Mouse (Mus musculus) lung, postnatal 0 days (tissue): ENCODE data around the gene Plpp1. TPM values are rescaled to one million over a fixed set of nuclear protein-coding genes. Genes with fewer than 3 reads are reported as not detected.

Experiments
- ATAC-seq: fragments of 200-750 bp; cut with Nextera tagmentation; 2 replicates; pipeline ENCODE4 v1.8.0; 2017; ENCODE audit warnings: moderate library complexity
- DNase-seq: peaks from one replicate; pipeline ENCODE4 v3.0.0-alpha.2; 2016; ENCODE audit warnings: low spot score
- H3K27ac ChIP-seq: fragments of 300-500 bp; sonication (generic); 2 replicates; pipeline ENCODE4 v1.5.1; 2014; ENCODE audit warnings: antibody characterized with exemption, mild to moderate bottlenecking, low read length, mixed read lengths
- H3K27me3 ChIP-seq: fragments of 300-500 bp; sonication (generic); replicated peaks from 2 replicates; pipeline ENCODE4 v1.6.1; 2014; ENCODE audit warnings: low read length, mixed read lengths; ENCODE audit not compliant: insufficient read depth
- H3K36me3 ChIP-seq: fragments of 300-500 bp; sonication (generic); 2 replicates; pipeline ENCODE4 v1.6.1; 2014; ENCODE audit warnings: low read length, mixed read lengths; ENCODE audit not compliant: insufficient read depth
- H3K4me1 ChIP-seq: fragments of 300-500 bp; sonication (generic); 2 replicates; pipeline ENCODE4 v1.6.1; 2014; ENCODE audit warnings: antibody characterized with exemption, low read depth, low read length, mixed read lengths; ENCODE audit not compliant: insufficient read depth
- H3K4me2 ChIP-seq: fragments of 300-500 bp; sonication (generic); replicated peaks from 2 replicates; pipeline ENCODE4 v1.6.1; 2014; ENCODE audit warnings: low read depth, mild to moderate bottlenecking, low read length, moderate library complexity, mixed read lengths
- H3K4me3 ChIP-seq: fragments of 300-500 bp; sonication (generic); 2 replicates; pipeline ENCODE4 v1.5.1; 2014; ENCODE audit warnings: low read depth, low read length
- H3K9ac ChIP-seq: fragments of 300-500 bp; sonication (generic); replicated peaks from 2 replicates; pipeline ENCODE4 v1.6.1; 2014; ENCODE audit warnings: low read depth, mild to moderate bottlenecking
- H3K9me3 ChIP-seq: fragments of 300-500 bp; sonication (generic); 2 replicates; pipeline ENCODE4 v1.6.1; 2016; ENCODE audit warnings: low read length, mixed read lengths
- CTCF ChIP-seq: IDR thresholded peaks from 2 replicates; pipeline ENCODE4 v1.5.1; 2016; ENCODE audit warnings: antibody characterized with exemption, mild to moderate bottlenecking
- EP300 ChIP-seq: IDR thresholded peaks from 2 replicates; pipeline ENCODE4 v1.6.1; 2016; ENCODE audit warnings: antibody characterized with exemption, mild to moderate bottlenecking, control low read depth
- WGBS: fragments of 180-500 bp; shearing (Covaris S2); extraction: QIAGEN DNeasy Blood & Tissue Kit; methylation state at CpG from one replicate; pipeline ENCODE4 v1.1.7; 2014; 5-methylcytosine and 5-hydroxymethylcytosine counted together
- polyA plus RNA-seq: library from polyadenylated mRNA; unstranded; fragments of >200 nt; fragmentation: Nextera tagmentation; extraction: Ambion mirVana; gene quantifications from 2 replicates; pipeline ENCODE4 v1.2.1, GENCODE M21; 2015

Plpp1 gene
- polyA plus RNA-seq, 1 experiment from 2014 or later: 292 TPM

GRCm38 (mm10) chr13:112866782-112867181 lies 66.2 kb downstream of the Plpp1 start:
- peaks cover 33% of the 10 kb centered on the region for H3K36me3 ChIP-seq
- WGBS: 87% methylated on average over 7 of the region's 7 CpGs
- no peak for ATAC-seq

GRCm38 (mm10) chr13:112867381-112867780 lies 66.8 kb downstream of the Plpp1 start:
- Histone ChIP-seq H3K4me3 (no peak overlapping the region), H3K9ac (no peak overlapping the region), H3K27ac (no peak overlapping the region), H3K9me3 (no peaks in the 10 kb centered on the region), H3K4me2 (no peak overlapping the region), H3K36me3 (peaks cover 39% of the 10 kb centered on the region), H3K4me1 (no peaks in the 10 kb centered on the region), H3K27me3 (no peaks in the 10 kb centered on the region)
- ATAC-seq (no peak), DNase-seq (no peak)
- WGBS: 90% methylated on average over 8 of the region's 8 CpGs
- TF ChIP-seq EP300 (no peak), CTCF (no peak)

More at GRCm38 (mm10) chr13:112866782-112867181, 66.2 kb downstream of the Plpp1 start:
- Histone ChIP-seq H3K4me3 (no peak overlapping the region), H3K27ac (no peak overlapping the region), H3K4me2 (no peak overlapping the region), H3K9me3 (no peaks in the 10 kb centered on the region), H3K27me3 (no peaks in the 10 kb centered on the region), H3K9ac (no peak overlapping the region), H3K4me1 (0 out of 2 replicates have a peak, but pooled peaks cover 2% of the 10 kb centered on the region)
- TF ChIP-seq EP300 (no peak), CTCF (no peak)
- no peak for DNase-seq

- Histone ChIP-seq H3K9ac (no peak overlapping the region), H3K4me2 (no peak overlapping the region), H3K4me3 (no peak overlapping the region), H3K36me3 (peaks cover 48% of the 10 kb centered on the region), H3K4me1 (no peaks in the 10 kb centered on the region), H3K27me3 (no peaks in the 10 kb centered on the region), H3K9me3 (no peaks in the 10 kb centered on the region), H3K27ac (no peak overlapping the region)
- ATAC-seq (no peak; the same call in 1 of the 2 replicates), DNase-seq (no peak)
- 73% methylated on average over 11 of the region's 11 CpGs for WGBS
- TF ChIP-seq EP300 (no peak), CTCF (no peak)
Observed at GRCm38 (mm10) chr13:112870039-112870690, 69.6 kb downstream of the Plpp1 start.

- Histone ChIP-seq H3K4me3 (no peak overlapping the region), H3K4me1 (no peaks in the 10 kb centered on the region), H3K27me3 (no peaks in the 10 kb centered on the region), H3K27ac (no peak overlapping the region), H3K4me2 (no peak overlapping the region), H3K36me3 (peaks cover 46% of the 10 kb centered on the region), H3K9ac (no peak overlapping the region), H3K9me3 (no peaks in the 10 kb centered on the region)
- ATAC-seq (no peak), DNase-seq (no peak)
- WGBS: 73% methylated on average over 17 of the region's 17 CpGs
- no peak for TF ChIP-seq EP300
- TF ChIP-seq CTCF: no peak
Observed at GRCm38 (mm10) chr13:112871500-112872266, 71.1 kb downstream of the Plpp1 start.

GRCm38 (mm10) chr13:112887234-112887633 lies 86.6 kb downstream of the Plpp1 start:
- ATAC-seq (no peak), DNase-seq (no peak)
- H3K9ac ChIP-seq: no peak overlapping the region
- no peaks in the 10 kb centered on the region for H3K9me3 ChIP-seq
- H3K27me3 ChIP-seq: no peaks in the 10 kb centered on the region
- no peak for TF ChIP-seq CTCF
- TF ChIP-seq EP300: no peak
- H3K36me3 ChIP-seq: peaks cover 25% of the 10 kb centered on the region
- no peak overlapping the region for H3K4me2 ChIP-seq
- no peaks in the 10 kb centered on the region for H3K4me1 ChIP-seq
- H3K4me3 ChIP-seq: no peak overlapping the region
- WGBS: 94% methylated on average over 12 of the region's 12 CpGs
- no peak overlapping the region for H3K27ac ChIP-seq

- H3K27ac ChIP-seq: no peak overlapping the region
- DNase-seq: peak; percentile 18
- H3K9me3 ChIP-seq: no peaks in the 10 kb centered on the region
- no peak overlapping the region for H3K4me3 ChIP-seq
- H3K27me3 ChIP-seq: no peaks in the 10 kb centered on the region
- peaks cover 30% of the 10 kb centered on the region for H3K36me3 ChIP-seq
- no peak for ATAC-seq
- 66% methylated on average over 3 of the region's 3 CpGs for WGBS
- no peak overlapping the region for H3K4me2 ChIP-seq
- H3K4me1 ChIP-seq: no peaks in the 10 kb centered on the region
- H3K9ac ChIP-seq: no peak overlapping the region
- TF ChIP-seq CTCF (no peak), EP300 (no peak)
Observed at GRCm38 (mm10) chr13:112902176-112902575, 101.6 kb downstream of the Plpp1 start.
